Mouse (Mus musculus) gastrocnemius, postnatal 36 days (tissue): Measurements from ENCODE around the gene Cdc42ep4. TPM values are rescaled to one million over a fixed set of nuclear protein-coding genes. Genes with fewer than 3 reads are reported as not detected.

ENCODE experiments used
- DNase-seq, 2 experiments: peaks; one replicate each; pipeline ENCODE4 v3.0.0; 2022
- intact Hi-C: fragments of 180-260 bp; cut with DNase I; formaldehyde crosslinking; loops from one replicate; pipeline ENCODE4 v1.15.1; 2025
- total RNA-seq, 2 experiments: library from RNA; stranded (reverse); gene quantifications; 2 replicates each; pipeline ENCODE4 v1.2.3; 2021

Cdc42ep4 gene
- total RNA-seq, 2 experiments from 2014 or later = 4.9 to 6.8 TPM

DNA sequence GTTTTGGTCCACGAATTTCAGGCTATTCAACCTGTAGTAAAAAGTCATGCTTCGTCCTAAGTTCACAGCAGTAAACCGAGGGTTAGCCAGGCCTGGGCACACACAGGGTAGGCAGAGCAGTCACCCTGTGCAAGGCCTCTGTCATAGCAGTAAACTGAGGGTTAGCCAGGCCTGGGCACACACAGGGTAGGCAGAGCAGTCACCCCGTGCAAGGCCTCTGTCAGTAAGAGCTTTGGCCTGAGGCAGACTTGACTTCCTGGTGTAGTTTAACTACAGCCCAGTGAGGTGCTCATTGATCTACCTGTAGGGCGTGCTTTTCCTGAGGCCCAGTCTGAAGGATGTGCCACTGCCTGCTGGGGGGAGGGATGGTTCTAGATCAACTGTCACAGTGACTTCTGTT is 60.4 kb downstream of the Cdc42ep4 start:
- intact Hi-C loops = loop anchor here (5.0 kb wide), 1 partner anchor 39 kb away; the partner anchor contains the start of gene Slc39a11
- DNase-seq = no peak

DNA sequence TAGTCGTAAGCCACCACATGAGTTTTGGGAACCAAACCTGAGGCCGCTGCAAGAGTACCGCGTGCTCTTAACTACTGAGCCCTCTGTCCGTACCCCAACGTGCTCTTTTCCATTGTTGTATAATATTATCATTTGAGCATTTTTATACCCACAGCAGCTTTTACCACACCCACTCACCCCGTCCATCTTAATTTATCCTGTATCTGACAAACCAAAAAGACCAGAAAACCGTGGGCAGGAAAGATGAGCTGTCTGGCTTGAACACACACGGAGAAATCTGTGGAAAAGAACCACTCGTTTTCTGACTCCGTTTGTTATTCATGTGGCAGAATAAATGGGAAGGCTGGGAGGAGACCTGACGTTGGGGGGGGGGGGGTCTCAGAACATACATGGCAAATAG is 61.2 kb downstream of the Cdc42ep4 start:
- intact Hi-C loops = loop anchor here (5.0 kb wide), 1 partner anchor 38 kb away; the partner anchor contains the start of gene Slc39a11
- DNase-seq = no peak

DNA sequence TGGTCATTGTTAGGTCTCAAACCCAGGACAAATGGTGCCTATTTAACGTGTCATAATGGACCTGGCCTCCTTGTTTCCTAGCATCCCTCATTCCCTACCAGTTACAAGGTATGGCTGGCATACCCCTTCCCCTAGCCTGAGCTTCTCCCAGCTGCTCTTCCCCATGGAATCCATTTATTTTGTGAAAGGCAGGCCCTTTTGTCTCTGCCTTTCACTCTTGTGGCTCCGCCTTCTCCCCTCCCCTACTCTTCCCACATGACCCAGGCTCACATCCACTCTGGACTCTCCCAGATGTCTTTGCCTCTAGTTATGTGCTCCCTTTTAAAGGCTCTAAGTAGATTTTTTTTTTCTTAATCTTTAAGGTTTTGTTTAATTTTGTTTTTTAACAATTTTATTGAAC is 64.7 kb downstream of the Cdc42ep4 start:
- intact Hi-C loops = no loop called here
- DNase-seq = no peak

DNA sequence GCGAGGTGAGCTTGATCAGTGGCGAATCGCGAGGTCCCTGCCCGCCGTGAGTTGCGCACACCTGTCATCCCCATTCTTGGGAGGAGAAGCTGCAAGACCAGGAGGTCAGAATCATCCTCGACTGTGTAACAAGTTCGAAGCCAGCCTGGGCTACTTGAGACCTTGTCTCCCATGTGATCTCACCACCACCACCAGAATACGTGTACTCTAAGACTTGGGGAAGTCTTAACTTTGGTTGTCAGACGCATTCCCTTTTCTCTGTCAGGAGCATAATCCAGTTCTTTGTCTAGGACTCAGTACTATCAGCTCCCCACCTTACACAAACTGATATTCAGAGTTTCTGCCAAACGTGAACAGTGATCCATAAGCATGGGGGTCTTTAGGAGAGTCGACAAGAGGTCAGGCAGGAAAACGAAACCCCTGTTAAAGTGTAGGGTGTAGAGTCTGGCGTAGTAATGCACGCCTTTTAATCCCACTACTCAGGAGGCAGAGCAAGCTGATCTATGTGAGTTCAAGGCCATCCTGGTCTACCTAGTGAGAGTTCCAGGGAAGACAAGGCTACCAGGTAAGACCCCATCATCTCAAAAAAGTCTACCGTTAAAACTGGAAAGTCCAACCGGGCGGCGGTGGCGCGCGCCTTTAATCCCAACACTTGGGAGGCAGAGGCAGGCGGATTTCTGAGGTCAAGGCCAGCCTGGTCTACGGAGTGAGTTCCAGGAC is 66.8 kb downstream of the Cdc42ep4 start:
- intact Hi-C loops = loop anchor here (5.0 kb wide), 1 partner anchor 38 kb away; the partner anchor contains the start of gene Cog1
- no peak for DNase-seq

DNA sequence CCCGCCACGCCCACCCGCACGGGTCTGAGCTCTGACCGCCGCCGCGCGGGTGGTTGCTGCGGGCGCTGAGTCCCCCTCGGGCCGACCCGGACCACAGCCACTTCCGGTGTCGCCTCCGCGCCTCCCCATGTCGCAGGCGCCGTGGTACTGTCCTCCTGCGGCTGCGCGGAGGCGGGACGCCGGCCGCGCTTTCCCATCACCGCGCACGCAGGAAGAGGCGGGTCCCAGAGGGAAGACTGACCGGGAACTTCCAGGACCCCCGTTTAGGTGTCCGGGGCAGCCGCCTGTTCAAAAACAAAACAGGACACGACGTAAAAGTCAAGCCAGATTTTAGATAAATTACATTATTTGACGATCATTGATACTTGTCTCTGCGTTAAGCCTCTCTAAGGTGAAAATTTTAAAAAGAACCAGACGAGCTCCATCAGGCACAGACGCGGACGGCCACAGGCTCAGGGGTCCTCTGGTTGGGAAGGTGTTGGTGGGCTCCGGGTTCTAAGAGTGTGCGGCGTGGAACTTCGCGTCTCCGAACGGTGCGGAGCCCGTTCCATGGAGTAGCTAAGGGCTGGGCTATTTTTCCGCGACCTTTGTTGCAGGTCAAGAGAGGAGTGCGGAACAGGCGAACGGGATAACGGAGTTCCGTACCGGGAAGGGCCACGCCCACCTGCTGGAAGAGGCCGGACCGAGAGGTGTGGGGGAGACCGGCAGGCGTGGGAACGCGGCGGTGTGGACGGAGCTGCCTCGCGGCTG is 67.5 kb downstream of the Cdc42ep4 start, which contains the start of the genes Fam104a and D11Wsu47e:
Gene Fam104a, minus strand, starts transcription at position 199 of the 750 bp plus-strand sequence.
Gene D11Wsu47e, plus strand, starts transcription at position 456 of the 750 bp plus-strand sequence.
- intact Hi-C loops = loop anchor here (5.0 kb wide), 1 partner anchor 37 kb away; the partner anchor contains the start of gene Cog1
- DNase-seq = peak; percentile 94

DNA sequence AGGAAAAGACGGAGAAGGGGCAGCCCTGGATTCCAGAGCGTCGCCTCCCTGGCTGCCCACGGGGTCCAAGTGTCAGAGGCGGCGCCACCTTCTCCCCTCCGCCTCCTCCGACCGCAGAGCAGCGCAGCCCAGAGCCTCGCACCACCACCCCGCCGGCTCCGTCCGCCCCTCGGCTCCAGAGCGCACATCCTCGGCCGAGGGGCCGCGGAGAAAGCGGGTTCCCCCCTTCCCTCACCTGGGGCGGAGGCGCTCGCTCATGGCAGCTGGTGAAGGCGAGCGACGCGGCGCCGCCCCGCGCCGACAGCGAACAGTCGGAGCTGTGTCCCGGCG is 68.1 kb downstream of the Cdc42ep4 start:
- no peak for DNase-seq
- intact Hi-C loops = loop anchor here (5.0 kb wide), 1 partner anchor 36 kb away; the partner anchor contains the start of gene Cog1

DNA sequence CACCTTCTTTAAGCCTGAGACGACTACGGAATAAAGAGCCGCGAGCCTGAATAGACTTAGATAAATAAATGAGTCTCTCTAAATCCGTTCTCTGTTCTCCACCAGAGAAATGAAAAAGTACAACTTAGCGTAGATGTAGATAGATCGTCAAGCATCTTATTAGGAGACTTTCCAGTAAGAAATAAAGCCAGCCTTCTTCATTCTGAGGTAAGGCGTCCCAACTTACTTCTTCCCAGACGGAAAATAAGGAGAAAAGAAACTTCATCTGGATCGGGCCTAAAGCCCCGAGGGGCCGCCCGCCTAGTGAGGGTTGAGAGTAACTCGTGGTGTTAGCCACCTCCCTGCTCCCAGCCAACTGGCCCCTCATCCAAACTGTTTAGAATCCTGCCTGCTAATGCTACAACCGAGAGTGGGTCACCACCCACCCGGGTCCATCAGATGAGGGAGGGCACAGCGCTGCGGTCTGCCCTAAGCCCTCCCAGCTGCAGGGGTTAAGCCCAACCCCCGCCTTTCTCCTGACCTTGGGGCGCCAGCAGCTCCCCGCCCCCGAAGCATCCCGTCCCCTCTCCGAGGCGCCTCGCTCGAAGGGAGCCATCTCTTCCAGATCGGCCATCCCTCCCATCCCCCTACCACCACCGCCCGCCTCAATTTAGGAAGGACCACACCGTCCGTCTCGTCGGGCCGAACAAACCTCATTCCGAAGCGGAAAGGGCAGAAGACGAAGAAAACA is 68.6 kb downstream of the Cdc42ep4 start:
- peak in 1 of 2 experiments; percentile 33 for DNase-seq
- intact Hi-C loops = loop anchor here (5.0 kb wide), 1 partner anchor 36 kb away; the partner anchor contains the start of gene Cog1

DNA sequence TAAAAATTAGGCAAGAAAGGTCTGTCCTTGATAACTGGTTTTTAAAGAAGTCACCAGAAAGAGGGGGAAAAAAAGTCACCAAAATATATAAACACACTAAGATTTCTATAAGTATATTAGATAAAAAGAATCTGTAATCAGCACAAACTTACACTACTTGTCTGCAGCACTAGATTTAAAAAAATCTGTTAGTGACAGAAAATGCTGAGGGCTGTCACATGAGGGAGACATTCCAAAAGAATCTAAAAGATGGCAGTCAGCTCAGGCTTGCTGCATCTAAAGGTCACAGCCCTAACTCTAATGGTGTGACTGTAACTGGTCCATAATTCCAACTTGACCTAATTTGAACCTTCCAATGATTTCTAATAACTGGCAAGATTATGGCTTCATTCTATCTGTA is 69.7 kb downstream of the Cdc42ep4 start:
- intact Hi-C loops = loop anchor here (5.0 kb wide), 1 partner anchor 35 kb away; the partner anchor contains the start of gene Cog1

DNA sequence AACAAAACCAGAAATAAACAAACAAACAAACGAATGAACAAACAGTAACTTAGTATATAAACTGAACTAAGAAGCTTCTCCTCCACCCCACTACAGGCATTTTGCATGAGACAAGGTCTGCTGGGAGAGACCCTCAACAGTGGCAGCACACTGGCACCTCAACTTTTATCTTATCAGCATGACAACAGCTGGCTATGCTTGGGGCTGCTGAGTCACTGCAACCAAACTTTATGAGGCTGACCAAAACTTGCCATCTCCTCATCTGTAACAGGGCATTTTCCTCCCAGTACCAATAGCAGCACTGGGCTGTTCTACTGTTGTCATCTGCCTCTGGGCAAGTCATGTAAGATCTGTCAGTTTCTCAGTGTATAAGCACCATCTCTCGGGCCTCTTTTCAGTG is 70.7 kb downstream of the Cdc42ep4 start:
- no peak for DNase-seq
- intact Hi-C loops = loop anchor here (5.0 kb wide), 1 partner anchor 34 kb away; the partner anchor contains the start of gene Cog1

More for the DNA sequence above, 69.7 kb downstream of the Cdc42ep4 start:
- no peak for DNase-seq

DNA sequence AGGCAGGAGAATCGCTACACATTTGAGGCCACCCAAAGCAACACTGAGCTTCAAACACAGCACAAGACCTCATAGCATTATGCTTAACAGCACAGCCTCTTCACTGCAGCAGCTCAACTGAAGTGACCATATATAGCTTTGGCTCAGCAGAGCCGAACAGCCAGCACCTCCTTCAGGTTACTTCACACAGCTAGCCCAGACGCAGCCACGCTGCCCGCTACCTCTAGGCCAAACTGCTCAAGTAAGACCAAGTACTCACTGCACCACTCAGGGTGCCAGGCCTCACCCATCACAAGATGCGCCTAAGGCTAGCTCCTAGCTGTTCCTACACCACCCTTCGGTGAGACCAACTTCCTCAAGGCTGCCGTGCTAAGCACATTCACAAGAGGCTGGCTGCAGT is 73.3 kb downstream of the Cdc42ep4 start:
- intact Hi-C loops = no loop called here
- no peak for DNase-seq

DNA sequence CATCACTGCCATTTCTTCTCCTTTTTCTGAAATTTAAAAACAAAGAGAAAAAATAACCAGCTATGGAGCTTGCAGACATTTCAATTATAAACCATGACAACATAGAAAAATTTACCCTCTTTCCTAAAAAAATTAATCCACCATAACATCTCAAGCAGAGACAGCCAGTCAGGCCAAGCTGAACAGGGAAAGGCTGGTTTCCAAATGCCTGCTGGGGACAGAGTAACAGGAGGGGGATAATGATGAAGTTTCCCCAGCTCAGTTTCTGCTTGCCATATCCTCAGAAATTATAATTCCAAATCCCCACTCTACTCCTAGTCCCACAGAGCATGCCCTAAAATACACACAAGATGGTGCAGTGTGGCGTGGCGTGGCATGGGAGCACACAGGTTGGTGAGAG is 74.3 kb downstream of the Cdc42ep4 start:
- no peak for DNase-seq
- intact Hi-C loops = no loop called here

Other genes with a start within 250 kb of the Cdc42ep4 start
- gene Sstr2, start 132.5 kb downstream of the Cdc42ep4 start, total RNA-seq = not detected
- gene Cog1, start 102.7 kb downstream of the Cdc42ep4 start, total RNA-seq = 10 to 100 TPM; 18.2 to 18.9 TPM
- gene Slc39a11, start 101.8 kb downstream of the Cdc42ep4 start, total RNA-seq = 1 to 10 TPM; 2.4 to 2.8 TPM
- 10 to 100 TPM; 26.7 to 27.6 TPM for gene Fam104a, start 67.7 kb downstream of the Cdc42ep4 start, total RNA-seq
- gene D11Wsu47e, start 67.5 kb downstream of the Cdc42ep4 start, total RNA-seq = 1 to 10 TPM; 3.4 to 3.8 TPM
- not detected for gene Cpsf4l, start 41.9 kb downstream of the Cdc42ep4 start, total RNA-seq